Mouse (Mus musculus): ENCODE measurements around the gene Gm32742. TPM values are rescaled to one million over a fixed set of nuclear protein-coding genes. Genes with fewer than 3 reads are reported as not detected.

Gm32742 gene
- polyA plus RNA-seq, 1 experiment, result 0.93 TPM

- H3K27me3 ChIP-seq (ENCODE audit: control insufficient read depth, insufficient read depth, low read length), result peaks cover 19% of the 10 kb centered on the region; the same call in 1 of the 2 replicates
- no peak overlapping the region for H3K4me3 ChIP-seq (ENCODE audit: control insufficient read depth, insufficient read depth, low read length)
- no peaks in the 10 kb centered on the region for H3K4me1 ChIP-seq (replicated peaks; ENCODE audit: control insufficient read depth, insufficient read depth, low read length)
- WGBS, result 44% methylated on average over 2 of the region's 2 CpGs
- H3K27ac ChIP-seq (ENCODE audit: control insufficient read depth, insufficient read depth, low read length), result no peak overlapping the region
- DNase-seq, result no peak
- TF ChIP-seq POLR2A (IDR thresholded peaks at IDR 0.05; ENCODE audit: control insufficient read depth, extremely low read depth, insufficient read depth, low read length, poor library complexity) (no peak), CTCF (IDR thresholded peaks at IDR 0.05; ENCODE audit: borderline replicate concordance, control insufficient read depth, extremely low read depth, insufficient read depth, low read length, poor library complexity) (no peak)
- H3K36me3 ChIP-seq (ENCODE audit: control insufficient read depth, insufficient read depth, low read length), result no peaks in the 10 kb centered on the region
These were observed 59.6 kb downstream of the Gm32742 start for GRCm38 (mm10) chr9:51105751-51106150.

- Histone ChIP-seq H3K27ac (ENCODE audit: control insufficient read depth, insufficient read depth, low read length) (no peak overlapping the region), H3K4me1 (replicated peaks; ENCODE audit: control insufficient read depth, insufficient read depth, low read length) (no peaks in the 10 kb centered on the region), H3K4me3 (ENCODE audit: control insufficient read depth, insufficient read depth, low read length) (no peak overlapping the region), H3K27me3 (ENCODE audit: control insufficient read depth, insufficient read depth, low read length) (peaks cover 19% of the 10 kb centered on the region; the same call in 1 of the 2 replicates), H3K36me3 (ENCODE audit: control insufficient read depth, insufficient read depth, low read length) (no peaks in the 10 kb centered on the region)
- 21% methylated on average over 30 of the region's 30 CpGs for WGBS
- DNase-seq, result no peak
- no peak for TF ChIP-seq POLR2A (IDR thresholded peaks at IDR 0.05; ENCODE audit: control insufficient read depth, extremely low read depth, insufficient read depth, low read length, poor library complexity)
- no peak for TF ChIP-seq CTCF (IDR thresholded peaks at IDR 0.05; ENCODE audit: borderline replicate concordance, control insufficient read depth, extremely low read depth, insufficient read depth, low read length, poor library complexity)
These were observed 61.4 kb downstream of the Gm32742 start for GRCm38 (mm10) chr9:51103808-51104514.

- peaks cover 19% of the 10 kb centered on the region; the same call in 1 of the 2 replicates for H3K27me3 ChIP-seq (ENCODE audit: control insufficient read depth, insufficient read depth, low read length)
- no peak overlapping the region for H3K27ac ChIP-seq (ENCODE audit: control insufficient read depth, insufficient read depth, low read length)
- TF ChIP-seq POLR2A (IDR thresholded peaks at IDR 0.05; ENCODE audit: control insufficient read depth, extremely low read depth, insufficient read depth, low read length, poor library complexity) (no peak), CTCF (IDR thresholded peaks at IDR 0.05; ENCODE audit: borderline replicate concordance, control insufficient read depth, extremely low read depth, insufficient read depth, low read length, poor library complexity) (no peak)
- H3K4me3 ChIP-seq (ENCODE audit: control insufficient read depth, insufficient read depth, low read length), result no peak overlapping the region
- WGBS, result 4% methylated on average over 44 of the region's 44 CpGs
- no peaks in the 10 kb centered on the region for H3K36me3 ChIP-seq (ENCODE audit: control insufficient read depth, insufficient read depth, low read length)
- no peaks in the 10 kb centered on the region for H3K4me1 ChIP-seq (replicated peaks; ENCODE audit: control insufficient read depth, insufficient read depth, low read length)
- peak; percentile 1 for DNase-seq
These were observed 62.1 kb downstream of the Gm32742 start for GRCm38 (mm10) chr9:51102963-51103807.

- WGBS, result 11% methylated on average over 27 of the region's 27 CpGs
- peaks cover 19% of the 10 kb centered on the region; the same call in 1 of the 2 replicates for H3K27me3 ChIP-seq (ENCODE audit: control insufficient read depth, insufficient read depth, low read length)
- no peak within 1 kb of the TSS for H3K4me3 ChIP-seq (ENCODE audit: control insufficient read depth, insufficient read depth, low read length)
- DNase-seq, result peak; percentile 1
- TF ChIP-seq POLR2A (IDR thresholded peaks at IDR 0.05; ENCODE audit: control insufficient read depth, extremely low read depth, insufficient read depth, low read length, poor library complexity), result no peak
- TF ChIP-seq CTCF (IDR thresholded peaks at IDR 0.05; ENCODE audit: borderline replicate concordance, control insufficient read depth, extremely low read depth, insufficient read depth, low read length, poor library complexity), result no peak
- no peak within 1 kb of the TSS for H3K27ac ChIP-seq (ENCODE audit: control insufficient read depth, insufficient read depth, low read length)
- no peaks in the 10 kb centered on the region for H3K4me1 ChIP-seq (replicated peaks; ENCODE audit: control insufficient read depth, insufficient read depth, low read length)
- H3K36me3 ChIP-seq (ENCODE audit: control insufficient read depth, insufficient read depth, low read length), result no peaks in the 10 kb centered on the region
These were observed 63.4 kb downstream of the Gm32742 start, which contains the start of gene 4833427G06Rik for GRCm38 (mm10) chr9:51101756-51102425. Gene 4833427G06Rik (minus strand): TSS chr9:51102078.

GRCm38 (mm10) chr9:51096306-51096705 lies 69.0 kb downstream of the Gm32742 start:
- Histone ChIP-seq H3K4me3 (ENCODE audit: control insufficient read depth, insufficient read depth, low read length) (no peak overlapping the region), H3K36me3 (ENCODE audit: control insufficient read depth, insufficient read depth, low read length) (no peaks in the 10 kb centered on the region), H3K4me1 (replicated peaks; ENCODE audit: control insufficient read depth, insufficient read depth, low read length) (no peaks in the 10 kb centered on the region), H3K27me3 (ENCODE audit: control insufficient read depth, insufficient read depth, low read length) (no peaks in the 10 kb centered on the region), H3K27ac (ENCODE audit: control insufficient read depth, insufficient read depth, low read length) (no peak overlapping the region)
- WGBS, result 60% methylated on average over 2 of the region's 2 CpGs
- DNase-seq, result no peak
- TF ChIP-seq POLR2A (IDR thresholded peaks at IDR 0.05; ENCODE audit: control insufficient read depth, extremely low read depth, insufficient read depth, low read length, poor library complexity), result no peak
- TF ChIP-seq CTCF (IDR thresholded peaks at IDR 0.05; ENCODE audit: borderline replicate concordance, control insufficient read depth, extremely low read depth, insufficient read depth, low read length, poor library complexity), result no peak

- Histone ChIP-seq H3K36me3 (ENCODE audit: control insufficient read depth, insufficient read depth, low read length) (no peaks in the 10 kb centered on the region), H3K27me3 (ENCODE audit: control insufficient read depth, insufficient read depth, low read length) (no peaks in the 10 kb centered on the region), H3K4me3 (ENCODE audit: control insufficient read depth, insufficient read depth, low read length) (no peak overlapping the region), H3K27ac (ENCODE audit: control insufficient read depth, insufficient read depth, low read length) (no peak overlapping the region), H3K4me1 (replicated peaks; ENCODE audit: control insufficient read depth, insufficient read depth, low read length) (no peaks in the 10 kb centered on the region)
- DNase-seq, result no peak
- no peak for TF ChIP-seq POLR2A (IDR thresholded peaks at IDR 0.05; ENCODE audit: control insufficient read depth, extremely low read depth, insufficient read depth, low read length, poor library complexity)
- TF ChIP-seq CTCF (IDR thresholded peaks at IDR 0.05; ENCODE audit: borderline replicate concordance, control insufficient read depth, extremely low read depth, insufficient read depth, low read length, poor library complexity), result no peak
- WGBS, result 87% methylated on average over 5 of the region's 5 CpGs
These were observed 71.6 kb downstream of the Gm32742 start for GRCm38 (mm10) chr9:51093697-51094096.

All from thymus, adult 2 months (tissue).